ENCODE assay signal across 8 mouse cellular contexts in genomic region chr2:91196577-91197001, GRCm38 (mm10). TPM values are rescaled to one million over a fixed set of nuclear protein-coding genes. Genes with fewer than 3 reads are reported as not detected.
A peak's percentile ranks its signal among the peaks of the same experiment; 100 is the strongest.
DNase-seq lines count a peak whose midpoint lies in the region; ATAC-seq and TF ChIP-seq lines count a peak whose summit lies in the region.

No protein-coding gene starts in this region.

- H3K4me3 ChIP-seq in heart, embryonic 12.5 days, result no peak overlapping the region
- H3K4me3 ChIP-seq in lung, embryonic 15.5 days, result no peak overlapping the region
- H3K4me3 ChIP-seq in forebrain, postnatal 0 days (ENCODE audit: low read depth, low read length), result no peak overlapping the region
- no peak overlapping the region for H3K4me3 ChIP-seq in forebrain, embryonic 10.5 days

- DNase-seq in heart, adult 11 months, result peak; percentile 99
- peak; percentile 85 for DNase-seq in adipocyte (ENCODE audit: low spot score)
- peak; percentile 50 to 60 for DNase-seq in heart, postnatal 10 days
- no peak for DNase-seq in forebrain, postnatal 0 days
- DNase-seq in forebrain, embryonic 10.5 days (ENCODE audit: extremely low spot score, low spot score), result no peak
- no peak for DNase-seq in spleen, postnatal 10 days (ENCODE audit: low spot score in 2 of 2)

- H3K9ac ChIP-seq in heart, embryonic 12.5 days, result no peak overlapping the region
- H3K9ac ChIP-seq in lung, embryonic 15.5 days, result no peak overlapping the region
- H3K9ac ChIP-seq in forebrain, postnatal 0 days, result no peak overlapping the region

- no peak for ATAC-seq in heart, embryonic 12.5 days (ENCODE audit: insufficient number of reproducible peaks, low FRiP score)
- ATAC-seq in lung, embryonic 15.5 days (ENCODE audit: borderline replicate concordance, extremely low read depth, low FRiP score, low TSS enrichment), result no peak
- ATAC-seq in forebrain, postnatal 0 days, result no peak

- peaks cover 11% of the 10 kb centered on the region for H3K4me1 ChIP-seq in heart, embryonic 12.5 days (replicated peaks)
- H3K4me1 ChIP-seq in lung, embryonic 15.5 days, result peaks cover 18% of the 10 kb centered on the region
- no peaks in the 10 kb centered on the region; the same call in 1 of the 2 replicates for H3K4me1 ChIP-seq in forebrain, postnatal 0 days (ENCODE audit: insufficient read depth)
- peaks cover 25% of the 10 kb centered on the region for H3K4me1 ChIP-seq in forebrain, embryonic 10.5 days

- no peaks in the 10 kb centered on the region for H3K27me3 ChIP-seq in heart, embryonic 12.5 days (replicated peaks)
- no peaks in the 10 kb centered on the region for H3K27me3 ChIP-seq in lung, embryonic 15.5 days
- H3K27me3 ChIP-seq in forebrain, postnatal 0 days (ENCODE audit: insufficient read depth, low read length), result no peaks in the 10 kb centered on the region
- H3K27me3 ChIP-seq in forebrain, embryonic 10.5 days (ENCODE audit: poor library complexity, severe bottlenecking), result peaks cover 23% of the 10 kb centered on the region; the same call in 1 of the 2 replicates

- intact Hi-C loops in heart, postnatal 10 days (cut with DNase I), result no loop called here

- no peak for TF ChIP-seq CTCF in forebrain, postnatal 0 days (IDR thresholded peaks at IDR 0.05; ENCODE audit: low read depth)

- H3K4me2 ChIP-seq in heart, embryonic 12.5 days, result no peak overlapping the region
- H3K4me2 ChIP-seq in lung, embryonic 15.5 days, result no peak overlapping the region
- no peak overlapping the region for H3K4me2 ChIP-seq in forebrain, postnatal 0 days (ENCODE audit: low read depth)

- H3K27ac ChIP-seq in heart, embryonic 12.5 days (ENCODE audit: poor library complexity, severe bottlenecking), result no peak overlapping the region
- peak overlapping the region; percentile 61 for H3K27ac ChIP-seq in lung, embryonic 15.5 days
- H3K27ac ChIP-seq in forebrain, postnatal 0 days (ENCODE audit: low read depth, low read length), result no peak overlapping the region
- H3K27ac ChIP-seq in forebrain, embryonic 10.5 days, result no peak overlapping the region

- WGBS in heart, embryonic 12.5 days, result 47% methylated on average over 3 of the region's 3 CpGs
- 49% methylated on average over 3 of the region's 3 CpGs for WGBS in lung, embryonic 15.5 days
- WGBS in forebrain, postnatal 0 days, result 73% methylated on average over 3 of the region's 3 CpGs
- 67% methylated on average over 3 of the region's 3 CpGs for WGBS in forebrain, embryonic 10.5 days

- no peaks in the 10 kb centered on the region for H3K9me3 ChIP-seq in heart, embryonic 12.5 days (replicated peaks)
- H3K9me3 ChIP-seq in lung, embryonic 15.5 days, result no peaks in the 10 kb centered on the region
- H3K9me3 ChIP-seq in forebrain, postnatal 0 days (ENCODE audit: low read length), result no peaks in the 10 kb centered on the region
- H3K9me3 ChIP-seq in forebrain, embryonic 10.5 days, result no peaks in the 10 kb centered on the region

- no peaks in the 10 kb centered on the region for H3K36me3 ChIP-seq in heart, embryonic 12.5 days
- no peaks in the 10 kb centered on the region for H3K36me3 ChIP-seq in lung, embryonic 15.5 days
- no peaks in the 10 kb centered on the region for H3K36me3 ChIP-seq in forebrain, postnatal 0 days (ENCODE audit: insufficient read depth)
- H3K36me3 ChIP-seq in forebrain, embryonic 10.5 days (replicated peaks), result no peaks in the 10 kb centered on the region

RNA-seq across cellular contexts. Expression of gene Nr1h3, which starts 6.0 kb away (rescaled TPM):
- polyA plus RNA-seq in heart, embryonic 12.5 days (2016; fragmentation: Nextera tagmentation; extraction: Ambion mirVana), result 1.2 and 2.5 TPM in 2 replicates
- total RNA-seq in heart, postnatal 10 days (2021), result 1 to 10 TPM; 3.9 to 7.6 TPM
- polyA plus RNA-seq in lung, embryonic 15.5 days (2015; fragmentation: Nextera tagmentation; extraction: Ambion mirVana), result 20.9 and 22.8 TPM in 2 replicates
- total RNA-seq in forebrain, postnatal 0 days (2014; rRNA removed), result 1.5 and 3.4 TPM in 2 replicates
- 1.6 and 1.8 TPM in 2 replicates for polyA plus RNA-seq in forebrain, postnatal 0 days (2015; fragmentation: Nextera tagmentation; extraction: Ambion mirVana)
- polyA plus RNA-seq in forebrain, embryonic 10.5 days (2016; fragmentation: Nextera tagmentation; extraction: Ambion mirVana), result 1.4 and 2.5 TPM in 2 replicates

RNA-seq across cellular contexts. Expression of gene Acp2, which starts 6.1 kb away (rescaled TPM):
- 18.2 and 22.3 TPM in 2 replicates for polyA plus RNA-seq in heart, embryonic 12.5 days (2016; fragmentation: Nextera tagmentation; extraction: Ambion mirVana)
- total RNA-seq in heart, postnatal 10 days (2021), result 10 to 100 TPM; 19.1 to 23.8 TPM
- polyA plus RNA-seq in lung, embryonic 15.5 days (2015; fragmentation: Nextera tagmentation; extraction: Ambion mirVana), result 27.6 and 30.6 TPM in 2 replicates
- total RNA-seq in forebrain, postnatal 0 days (2014; rRNA removed), result 32.9 and 39.4 TPM in 2 replicates
- polyA plus RNA-seq in forebrain, postnatal 0 days (2015; fragmentation: Nextera tagmentation; extraction: Ambion mirVana), result 24.4 and 32.2 TPM in 2 replicates
- 25.4 and 27.7 TPM in 2 replicates for polyA plus RNA-seq in forebrain, embryonic 10.5 days (2016; fragmentation: Nextera tagmentation; extraction: Ambion mirVana)

RNA-seq across cellular contexts. Expression of gene Madd, which starts 13.0 kb away (rescaled TPM):
- polyA plus RNA-seq in heart, embryonic 12.5 days (2016; fragmentation: Nextera tagmentation; extraction: Ambion mirVana), result 6.5 and 7.7 TPM in 2 replicates
- 1 to 10 TPM; 5.2 to 6.3 TPM for total RNA-seq in heart, postnatal 10 days (2021)
- 9.4 and 10.9 TPM in 2 replicates for polyA plus RNA-seq in lung, embryonic 15.5 days (2015; fragmentation: Nextera tagmentation; extraction: Ambion mirVana)
- 48.9 and 50.0 TPM in 2 replicates for total RNA-seq in forebrain, postnatal 0 days (2014; rRNA removed)
- 20.4 and 28.5 TPM in 2 replicates for polyA plus RNA-seq in forebrain, postnatal 0 days (2015; fragmentation: Nextera tagmentation; extraction: Ambion mirVana)
- 14.5 and 17.8 TPM in 2 replicates for polyA plus RNA-seq in forebrain, embryonic 10.5 days (2016; fragmentation: Nextera tagmentation; extraction: Ambion mirVana)

RNA-seq across cellular contexts. Expression of gene Ddb2, which starts 40.2 kb away (rescaled TPM):
- 7.5 and 7.7 TPM in 2 replicates for polyA plus RNA-seq in heart, embryonic 12.5 days (2016; fragmentation: Nextera tagmentation; extraction: Ambion mirVana)
- total RNA-seq in heart, postnatal 10 days (2021), result 1 to 10 TPM; 5.4 to 6.7 TPM
- 19.7 and 20.4 TPM in 2 replicates for polyA plus RNA-seq in lung, embryonic 15.5 days (2015; fragmentation: Nextera tagmentation; extraction: Ambion mirVana)
- total RNA-seq in forebrain, postnatal 0 days (2014; rRNA removed), result 11.2 and 12.9 TPM in 2 replicates
- 10.0 and 10.2 TPM in 2 replicates for polyA plus RNA-seq in forebrain, postnatal 0 days (2015; fragmentation: Nextera tagmentation; extraction: Ambion mirVana)
- polyA plus RNA-seq in forebrain, embryonic 10.5 days (2016; fragmentation: Nextera tagmentation; extraction: Ambion mirVana), result 9.3 and 10.6 TPM in 2 replicates

RNA-seq across cellular contexts. Expression of gene Pacsin3, which starts 59.2 kb away (rescaled TPM):
- 30.4 and 31.9 TPM in 2 replicates for polyA plus RNA-seq in heart, embryonic 12.5 days (2016; fragmentation: Nextera tagmentation; extraction: Ambion mirVana)
- 100 to 1,000 TPM; 102 to 119 TPM for total RNA-seq in heart, postnatal 10 days (2021)
- 51.7 and 54.2 TPM in 2 replicates for polyA plus RNA-seq in lung, embryonic 15.5 days (2015; fragmentation: Nextera tagmentation; extraction: Ambion mirVana)
- total RNA-seq in forebrain, postnatal 0 days (2014; rRNA removed), result 20.5 and 21.6 TPM in 2 replicates
- 18.6 and 22.8 TPM in 2 replicates for polyA plus RNA-seq in forebrain, postnatal 0 days (2015; fragmentation: Nextera tagmentation; extraction: Ambion mirVana)
- polyA plus RNA-seq in forebrain, embryonic 10.5 days (2016; fragmentation: Nextera tagmentation; extraction: Ambion mirVana), result 38.7 and 40.1 TPM in 2 replicates

Comparison
In these comparisons a context has a peak if more than half of its experiments do, and no peak if none do; other contexts are left out.
1. DNase-seq: peak in heart, adult 11 months (single experiment), adipocyte (single experiment) and heart, postnatal 10 days (2 of 2); none in forebrain, postnatal 0 days (single experiment), forebrain, embryonic 10.5 days (single experiment) and spleen, postnatal 10 days (0 of 2).